Mouse (Mus musculus) lung, embryonic 15.5 days (tissue): ENCODE measurements around the gene Rora. TPM values are rescaled to one million over a fixed set of nuclear protein-coding genes. Genes with fewer than 3 reads are reported as not detected.

Experiments used
- ATAC-seq: fragments of 200-750 bp; cut with Nextera tagmentation; 2 replicates; pipeline ENCODE4 v1.8.0; 2017; ENCODE audit warnings: moderate number of reproducible peaks, borderline replicate concordance; ENCODE audit not compliant: low FRiP score, low TSS enrichment; ENCODE audit errors: extremely low read depth
- H3K27ac ChIP-seq: fragments of 300-500 bp; sonication (generic); 2 replicates; pipeline ENCODE4 v1.5.1; 2015; ENCODE audit warnings: moderate library complexity, mild to moderate bottlenecking, inconsistent platforms
- H3K27me3 ChIP-seq: fragments of 300-500 bp; sonication (generic); 2 replicates; pipeline ENCODE4 v1.6.1; 2015; ENCODE audit warnings: inconsistent platforms
- H3K36me3 ChIP-seq: fragments of 300-500 bp; sonication (generic); 2 replicates; pipeline ENCODE4 v1.6.1; 2015; ENCODE audit warnings: inconsistent platforms
- H3K4me1 ChIP-seq: fragments of 300-500 bp; sonication (generic); 2 replicates; pipeline ENCODE4 v1.6.1; 2015; ENCODE audit warnings: inconsistent platforms
- H3K4me2 ChIP-seq: fragments of 300-500 bp; sonication (generic); 2 replicates; pipeline ENCODE4 v1.6.1; 2015; ENCODE audit warnings: inconsistent platforms, mild to moderate bottlenecking, moderate library complexity
- H3K4me3 ChIP-seq: fragments of 300-500 bp; sonication (generic); 2 replicates; pipeline ENCODE4 v1.5.1; 2015; ENCODE audit warnings: mild to moderate bottlenecking, inconsistent platforms
- H3K9ac ChIP-seq: fragments of 300-500 bp; sonication (generic); 2 replicates; pipeline ENCODE4 v1.6.1; 2015; ENCODE audit warnings: inconsistent platforms
- H3K9me3 ChIP-seq: fragments of 300-500 bp; sonication (generic); 2 replicates; pipeline ENCODE4 v1.6.1; 2016; ENCODE audit warnings: inconsistent platforms
- WGBS: fragments of 180-500 bp; shearing (Covaris S2); methylation state at CpG from one replicate; pipeline ENCODE4 v1.1.7; 2015; 5-methylcytosine and 5-hydroxymethylcytosine counted together
- polyA plus RNA-seq: library from polyadenylated mRNA; unstranded; fragments of >200 nt; fragmentation: Nextera tagmentation; extraction: Ambion mirVana; gene quantifications from 2 replicates; pipeline ENCODE4 v1.2.1, GENCODE M21; 2015

Gene Rora
- polyA plus RNA-seq, 1 experiment from 2014 or later, result 6.9 TPM

- H3K4me1 ChIP-seq, result no peaks in the 10 kb centered on the region
- H3K4me2 ChIP-seq, result no peak overlapping the region
- no peak overlapping the region for H3K9ac ChIP-seq
- 28% methylated on average over 9 of the region's 9 CpGs for WGBS
- no peaks in the 10 kb centered on the region for H3K27me3 ChIP-seq
- no peaks in the 10 kb centered on the region for H3K9me3 ChIP-seq
- no peak overlapping the region for H3K27ac ChIP-seq
- H3K36me3 ChIP-seq, result no peaks in the 10 kb centered on the region
- no peak overlapping the region for H3K4me3 ChIP-seq
- ATAC-seq, result no peak
Measured at GRCm38 (mm10) chr9:69114429-69114984, 460.9 kb downstream of the Rora start.

- no peaks in the 10 kb centered on the region for H3K4me1 ChIP-seq
- H3K9me3 ChIP-seq, result no peaks in the 10 kb centered on the region
- no peak for ATAC-seq
- no peaks in the 10 kb centered on the region for H3K27me3 ChIP-seq
- no peak overlapping the region for H3K4me3 ChIP-seq
- no peak overlapping the region for H3K27ac ChIP-seq
- no peak overlapping the region for H3K9ac ChIP-seq
- no peaks in the 10 kb centered on the region for H3K36me3 ChIP-seq
- H3K4me2 ChIP-seq, result no peak overlapping the region
- 20% methylated on average over 2 of the region's 2 CpGs for WGBS
Measured at GRCm38 (mm10) chr9:69116740-69117139, 463.2 kb downstream of the Rora start.

- H3K4me1 ChIP-seq, result peaks cover 18% of the 10 kb centered on the region
- ATAC-seq, result no peak
- H3K27me3 ChIP-seq, result no peaks in the 10 kb centered on the region
- no peaks in the 10 kb centered on the region for H3K36me3 ChIP-seq
- H3K9ac ChIP-seq, result no peak overlapping the region
- no peak overlapping the region for H3K27ac ChIP-seq
- no peak overlapping the region for H3K4me3 ChIP-seq
- 59% methylated on average over 12 of the region's 12 CpGs for WGBS
- no peaks in the 10 kb centered on the region for H3K9me3 ChIP-seq
- H3K4me2 ChIP-seq, result no peak overlapping the region
Measured at GRCm38 (mm10) chr9:69121117-69121740, 467.6 kb downstream of the Rora start.

GRCm38 (mm10) chr9:69125011-69125786, 471.6 kb downstream of the Rora start:
- Histone ChIP-seq H3K4me1 (peaks cover 18% of the 10 kb centered on the region), H3K4me2 (peak overlapping the region; percentile 65), H3K4me3 (peak overlapping the region; percentile 24), H3K27me3 (no peaks in the 10 kb centered on the region), H3K9me3 (no peaks in the 10 kb centered on the region), H3K27ac (0 out of 2 replicates have a peak overlapping the region, but pooled peaks have one; percentile 10), H3K36me3 (no peaks in the 10 kb centered on the region), H3K9ac (no peak overlapping the region)
- WGBS, result 4% methylated on average over 22 of the region's 22 CpGs
- ATAC-seq, result no peak

GRCm38 (mm10) chr9:69125787-69126161, 472.2 kb downstream of the Rora start:
- 43% methylated on average over 7 of the region's 7 CpGs for WGBS
- H3K9me3 ChIP-seq, result no peaks in the 10 kb centered on the region
- H3K36me3 ChIP-seq, result no peaks in the 10 kb centered on the region
- peaks cover 18% of the 10 kb centered on the region for H3K4me1 ChIP-seq
- H3K9ac ChIP-seq, result no peak overlapping the region
- peak overlapping the region; percentile 24 for H3K4me3 ChIP-seq
- H3K4me2 ChIP-seq, result peak overlapping the region; percentile 65
- no peaks in the 10 kb centered on the region for H3K27me3 ChIP-seq
- no peak overlapping the region for H3K27ac ChIP-seq
- ATAC-seq, result no peak

GRCm38 (mm10) chr9:69126595-69126994, 473.0 kb downstream of the Rora start:
- no peak overlapping the region for H3K4me2 ChIP-seq
- H3K9me3 ChIP-seq, result no peaks in the 10 kb centered on the region
- WGBS, result 99% methylated on average over 2 of the region's 2 CpGs
- no peak overlapping the region for H3K4me3 ChIP-seq
- no peaks in the 10 kb centered on the region for H3K36me3 ChIP-seq
- ATAC-seq, result no peak
- H3K27ac ChIP-seq, result no peak overlapping the region
- H3K4me1 ChIP-seq, result peaks cover 18% of the 10 kb centered on the region
- no peaks in the 10 kb centered on the region for H3K27me3 ChIP-seq
- H3K9ac ChIP-seq, result no peak overlapping the region

- no peaks in the 10 kb centered on the region for H3K27me3 ChIP-seq
- H3K4me2 ChIP-seq, result no peak overlapping the region
- no peak for ATAC-seq
- H3K9me3 ChIP-seq, result no peaks in the 10 kb centered on the region
- no peak overlapping the region for H3K4me3 ChIP-seq
- WGBS, result 72% methylated on average over 6 of the region's 6 CpGs
- H3K4me1 ChIP-seq, result peaks cover 18% of the 10 kb centered on the region
- H3K27ac ChIP-seq, result peak overlapping the region; percentile 8; the same call in 1 of the 2 replicates
- no peak overlapping the region for H3K9ac ChIP-seq
- no peaks in the 10 kb centered on the region for H3K36me3 ChIP-seq
Measured at GRCm38 (mm10) chr9:69128335-69128734, 474.7 kb downstream of the Rora start.

- WGBS, result 47% methylated on average over 6 of the region's 6 CpGs
- no peaks in the 10 kb centered on the region for H3K9me3 ChIP-seq
- no peak overlapping the region for H3K9ac ChIP-seq
- H3K27me3 ChIP-seq, result no peaks in the 10 kb centered on the region
- no peak for ATAC-seq
- H3K36me3 ChIP-seq, result no peaks in the 10 kb centered on the region
- no peak overlapping the region for H3K4me2 ChIP-seq
- peak overlapping the region; percentile 58 for H3K27ac ChIP-seq
- no peak overlapping the region for H3K4me3 ChIP-seq
- peaks cover 15% of the 10 kb centered on the region for H3K4me1 ChIP-seq
Measured at GRCm38 (mm10) chr9:69132995-69133394, 479.4 kb downstream of the Rora start.

GRCm38 (mm10) chr9:69133696-69134095, 480.1 kb downstream of the Rora start:
- Histone ChIP-seq H3K9me3 (no peaks in the 10 kb centered on the region), H3K36me3 (no peaks in the 10 kb centered on the region), H3K4me3 (no peak overlapping the region), H3K27me3 (no peaks in the 10 kb centered on the region), H3K4me2 (no peak overlapping the region), H3K27ac (peak overlapping the region; percentile 58), H3K9ac (no peak overlapping the region), H3K4me1 (peaks cover 15% of the 10 kb centered on the region)
- WGBS, result 24% methylated on average over 7 of the region's 7 CpGs
- ATAC-seq, result peak; percentile 59; the same call in 1 of the 2 replicates

- no peak overlapping the region; the same call in 1 of the 2 replicates for H3K27ac ChIP-seq
Measured at GRCm38 (mm10) chr9:69134604-69135003, 481.0 kb downstream of the Rora start.

GRCm38 (mm10) chr9:69136821-69137220, 483.2 kb downstream of the Rora start:
- Histone ChIP-seq H3K27ac (no peak overlapping the region), H3K36me3 (no peaks in the 10 kb centered on the region), H3K9me3 (no peaks in the 10 kb centered on the region), H3K4me2 (no peak overlapping the region), H3K9ac (no peak overlapping the region), H3K4me3 (no peak overlapping the region), H3K27me3 (no peaks in the 10 kb centered on the region), H3K4me1 (peaks cover 15% of the 10 kb centered on the region)
- WGBS, result 86% methylated on average over 5 of the region's 5 CpGs
- no peak for ATAC-seq

More at GRCm38 (mm10) chr9:69134604-69135003, 481.0 kb downstream of the Rora start:
- Histone ChIP-seq H3K4me1 (peaks cover 15% of the 10 kb centered on the region), H3K9me3 (no peaks in the 10 kb centered on the region), H3K27me3 (no peaks in the 10 kb centered on the region), H3K36me3 (no peaks in the 10 kb centered on the region), H3K4me3 (no peak overlapping the region), H3K9ac (no peak overlapping the region), H3K4me2 (no peak overlapping the region)
- ATAC-seq, result no peak
- WGBS, result 75% methylated on average over 9 of the region's 9 CpGs

GRCm38 (mm10) chr9:69137398-69137797, 483.8 kb downstream of the Rora start:
- no peak for ATAC-seq
- H3K27ac ChIP-seq, result no peak overlapping the region
- H3K4me2 ChIP-seq, result no peak overlapping the region
- H3K36me3 ChIP-seq, result no peaks in the 10 kb centered on the region
- no peak overlapping the region for H3K4me3 ChIP-seq
- H3K9me3 ChIP-seq, result no peaks in the 10 kb centered on the region
- peaks cover 15% of the 10 kb centered on the region for H3K4me1 ChIP-seq
- 69% methylated on average over 10 of the region's 10 CpGs for WGBS
- H3K27me3 ChIP-seq, result no peaks in the 10 kb centered on the region
- no peak overlapping the region for H3K9ac ChIP-seq
